Mouse (Mus musculus) limb, embryonic 10.5 days (tissue): ENCODE measurements around the gene Ndufb4. TPM values are rescaled to one million over a fixed set of nuclear protein-coding genes. Genes with fewer than 3 reads are reported as not detected.

ENCODE experiments used
- DNase-seq: peaks from one replicate; pipeline ENCODE4 v3.0.0-alpha.2; 2017; ENCODE audit warnings: low spot score
- H3K27ac ChIP-seq: fragments of 300-500 bp; sonication (generic); 2 replicates; pipeline ENCODE4 v1.5.1; 2016; ENCODE audit warnings: mild to moderate bottlenecking
- H3K27me3 ChIP-seq: fragments of 300-500 bp; sonication (generic); 2 replicates; pipeline ENCODE4 v1.6.1; 2016; ENCODE audit warnings: low read depth, mild to moderate bottlenecking; ENCODE audit not compliant: poor library complexity, severe bottlenecking
- H3K36me3 ChIP-seq: fragments of 300-500 bp; sonication (generic); 2 replicates; pipeline ENCODE4 v1.6.1; 2016; ENCODE audit warnings: mild to moderate bottlenecking, moderate library complexity
- H3K4me1 ChIP-seq: fragments of 300-500 bp; sonication (generic); 2 replicates; pipeline ENCODE4 v1.6.1; 2016
- H3K4me3 ChIP-seq: fragments of 300-500 bp; sonication (generic); 2 replicates; pipeline ENCODE4 v1.5.1; 2016; ENCODE audit warnings: mild to moderate bottlenecking, moderate library complexity
- H3K9me3 ChIP-seq: fragments of 300-500 bp; sonication (generic); replicated peaks from 2 replicates; pipeline ENCODE4 v1.6.1; 2016; ENCODE audit warnings: mild to moderate bottlenecking
- WGBS: fragments of 180-500 bp; shearing (Covaris S2); methylation state at CpG from one replicate; pipeline ENCODE4 v1.1.7; 2016; 5-methylcytosine and 5-hydroxymethylcytosine counted together
- polyA plus RNA-seq: library from polyadenylated mRNA; unstranded; fragments of >200 nt; fragmentation: Nextera tagmentation; extraction: Ambion mirVana; gene quantifications from 2 replicates; pipeline ENCODE4 v1.2.1, GENCODE M21; 2016

Gene Ndufb4
- polyA plus RNA-seq, 1 experiment from 2014 or later: 46.7 TPM

DNA sequence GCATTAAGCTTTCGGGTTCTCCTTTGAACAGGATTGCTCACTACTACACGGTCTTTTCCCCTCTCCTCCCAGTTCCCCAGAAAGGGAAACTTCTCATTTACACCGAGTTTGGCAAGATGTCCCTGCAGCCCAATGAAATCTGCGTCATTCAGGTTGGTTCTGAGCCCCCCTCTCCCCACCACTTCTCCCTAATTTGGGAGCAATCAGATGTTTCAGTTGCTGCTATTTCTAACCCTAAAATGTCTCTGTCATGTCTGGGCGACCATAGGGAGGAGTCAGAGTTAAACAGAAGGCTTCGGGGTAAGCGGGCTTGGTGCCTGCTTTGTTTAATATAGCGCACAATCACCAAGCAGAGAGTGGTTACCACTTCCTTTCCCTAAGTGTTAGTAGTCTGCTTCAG, 38.1 kb downstream of the Ndufb4 start:
- Histone ChIP-seq H3K9me3 (no peaks in the 10 kb centered on the region), H3K27me3 (no peaks in the 10 kb centered on the region), H3K27ac (no peak overlapping the region), H3K36me3 (no peaks in the 10 kb centered on the region), H3K4me1 (peaks cover 19% of the 10 kb centered on the region), H3K4me3 (no peak overlapping the region)
- no peak for DNase-seq
- WGBS: 86% methylated on average over 8 of the region's 8 CpGs

DNA sequence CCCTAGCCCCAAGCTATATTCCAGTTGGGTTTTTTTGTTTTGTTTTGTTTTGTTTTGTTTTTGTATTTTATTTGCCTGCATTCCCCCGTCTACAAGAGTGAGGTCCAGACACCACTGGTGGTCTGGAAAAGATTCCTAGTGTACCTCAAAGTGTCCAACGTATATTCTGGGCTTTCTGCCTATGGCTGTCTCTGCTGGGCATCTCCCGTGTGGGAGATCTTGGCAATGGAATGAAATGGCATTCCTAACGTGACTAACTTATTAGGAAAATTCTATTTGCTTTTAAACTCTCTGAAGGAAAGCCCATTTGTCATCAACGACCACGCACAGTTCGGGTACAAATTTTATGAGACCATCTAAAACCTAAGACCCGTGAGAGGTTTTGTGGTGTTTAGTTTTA, 38.8 kb downstream of the Ndufb4 start:
- Histone ChIP-seq H3K36me3 (no peaks in the 10 kb centered on the region), H3K9me3 (no peaks in the 10 kb centered on the region), H3K27ac (no peak overlapping the region), H3K27me3 (no peaks in the 10 kb centered on the region), H3K4me1 (peaks cover 19% of the 10 kb centered on the region), H3K4me3 (no peak overlapping the region)
- no peak for DNase-seq
- 77% methylated on average over 8 of the region's 8 CpGs for whole genome bisulfite sequencing

DNA sequence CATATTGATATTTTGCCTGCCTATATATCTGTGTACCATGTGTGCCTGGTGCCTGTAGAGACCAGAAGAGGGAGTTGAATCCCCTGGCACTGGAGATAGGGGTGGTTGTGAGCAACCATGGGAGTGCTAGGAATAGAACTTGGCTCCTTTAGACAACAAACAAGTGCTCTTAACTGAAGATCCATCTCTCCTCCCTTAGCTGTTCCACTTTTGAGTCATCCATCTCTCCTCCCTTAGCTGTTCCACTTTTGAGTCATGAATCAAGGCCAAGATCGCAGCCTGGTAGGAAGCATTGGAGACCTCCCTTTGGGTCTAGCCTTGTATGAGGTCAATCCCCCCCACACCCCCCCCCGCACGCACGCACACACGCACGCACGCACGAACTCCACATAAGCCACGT, 39.7 kb downstream of the Ndufb4 start:
- Histone ChIP-seq H3K36me3 (no peaks in the 10 kb centered on the region), H3K4me3 (no peak overlapping the region), H3K27me3 (no peaks in the 10 kb centered on the region), H3K4me1 (peaks cover 22% of the 10 kb centered on the region), H3K9me3 (no peaks in the 10 kb centered on the region), H3K27ac (peak overlapping the region; percentile 59; the same call in 1 of the 2 replicates)
- WGBS: 95% methylated on average over 9 of the region's 9 CpGs
- no peak for DNase-seq

DNA sequence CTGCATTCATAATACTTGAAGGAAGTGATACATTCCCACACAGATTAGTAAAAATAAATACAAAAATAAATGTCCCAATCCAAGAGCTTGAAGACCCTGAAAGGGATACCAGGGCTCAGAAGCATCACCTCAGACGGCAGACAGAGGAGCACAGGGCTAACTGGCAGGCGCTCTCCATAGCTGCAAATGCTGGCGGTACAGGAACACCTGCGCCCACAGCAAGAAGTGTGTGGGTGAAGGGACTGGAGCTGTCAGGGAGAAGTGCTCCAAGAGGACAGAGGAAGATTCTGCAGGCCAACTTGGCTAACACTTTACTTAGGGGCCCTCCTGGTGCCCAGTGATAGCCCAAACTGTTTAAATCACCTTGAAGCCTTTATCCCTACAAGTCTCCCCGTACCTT, 42.2 kb downstream of the Ndufb4 start:
- no peaks in the 10 kb centered on the region for H3K9me3 ChIP-seq
- no peaks in the 10 kb centered on the region for H3K27me3 ChIP-seq
- H3K27ac ChIP-seq: no peak overlapping the region
- no peak for DNase-seq
- no peaks in the 10 kb centered on the region for H3K36me3 ChIP-seq
- H3K4me3 ChIP-seq: no peak overlapping the region
- WGBS: 91% methylated on average over 5 of the region's 5 CpGs
- H3K4me1 ChIP-seq: peaks cover 15% of the 10 kb centered on the region; the same call in 1 of the 2 replicates

DNA sequence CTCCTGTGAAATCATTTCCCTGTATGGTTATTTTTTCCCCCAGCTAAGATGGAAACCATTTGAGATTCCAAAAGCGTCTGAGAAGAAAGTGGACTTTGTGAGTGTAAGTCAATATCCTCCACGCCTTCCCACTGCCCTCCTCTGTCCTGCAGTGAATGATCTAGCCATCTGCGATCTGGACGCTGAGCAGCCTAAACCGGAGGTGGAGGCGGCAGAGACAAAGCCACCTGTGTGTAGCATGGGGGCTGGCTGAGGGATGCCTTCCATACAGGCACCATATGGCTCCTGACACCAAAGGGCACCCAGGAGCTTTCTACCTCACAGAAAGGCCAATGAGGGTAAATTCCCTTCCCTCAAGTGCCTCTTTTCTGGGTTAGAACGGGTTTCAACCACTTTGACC, 43.2 kb downstream of the Ndufb4 start:
- peaks cover 15% of the 10 kb centered on the region; the same call in 1 of the 2 replicates for H3K4me1 ChIP-seq
- H3K27me3 ChIP-seq: no peaks in the 10 kb centered on the region
- H3K36me3 ChIP-seq: no peaks in the 10 kb centered on the region
- no peak overlapping the region for H3K27ac ChIP-seq
- H3K4me3 ChIP-seq: no peak overlapping the region
- 71% methylated on average over 7 of the region's 7 CpGs for WGBS
- no peaks in the 10 kb centered on the region for H3K9me3 ChIP-seq
- peak; percentile 39 for DNase-seq

DNA sequence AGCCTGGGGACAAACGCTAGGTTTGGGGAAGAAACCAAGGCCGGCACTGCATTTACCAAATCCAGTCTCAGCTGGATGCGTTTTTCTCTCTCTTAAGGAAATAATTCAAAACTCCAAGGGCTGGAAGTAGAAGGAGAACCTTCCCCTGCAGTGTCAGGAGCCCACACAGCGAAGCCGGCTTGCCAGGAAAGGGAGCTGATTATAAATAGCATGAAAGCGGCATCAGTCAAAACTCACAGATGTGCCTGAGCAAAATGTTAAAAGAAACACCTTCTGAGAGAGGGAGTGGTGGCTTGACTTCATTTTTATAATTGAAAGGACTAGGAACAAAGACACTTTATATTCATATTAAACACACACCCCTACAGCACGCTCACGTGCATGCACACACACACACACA, 43.9 kb downstream of the Ndufb4 start:
- 89% methylated on average over 8 of the region's 8 CpGs for WGBS
- H3K9me3 ChIP-seq: no peaks in the 10 kb centered on the region

DNA sequence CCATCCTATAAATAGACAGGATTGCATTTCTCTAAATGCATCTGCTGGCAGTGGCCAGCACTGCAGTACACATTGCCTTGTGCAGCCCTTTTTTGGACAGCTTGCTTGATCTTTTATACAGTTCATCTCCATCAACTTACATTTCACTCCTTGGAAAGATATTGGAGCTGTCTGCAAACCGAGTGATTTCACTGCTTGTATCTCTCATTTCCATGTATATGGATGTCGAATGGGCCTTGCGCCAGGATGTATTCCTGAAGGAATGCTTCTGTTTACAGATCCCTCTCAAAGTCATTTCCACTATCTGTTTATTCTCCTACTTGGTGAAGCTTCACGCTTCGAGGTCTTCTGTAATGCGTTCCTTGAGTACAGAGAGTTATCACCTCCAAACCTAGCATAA, 50.0 kb downstream of the Ndufb4 start:
- Histone ChIP-seq H3K27ac (no peak overlapping the region), H3K4me3 (no peak overlapping the region), H3K36me3 (no peaks in the 10 kb centered on the region), H3K9me3 (no peaks in the 10 kb centered on the region), H3K27me3 (no peaks in the 10 kb centered on the region), H3K4me1 (no peaks in the 10 kb centered on the region)
- WGBS: 92% methylated on average over 6 of the region's 6 CpGs
- DNase-seq: no peak

More for the DNA sequence above, 43.9 kb downstream of the Ndufb4 start:
- Histone ChIP-seq H3K27me3 (no peaks in the 10 kb centered on the region), H3K4me1 (peaks cover 9% of the 10 kb centered on the region; the same call in 1 of the 2 replicates), H3K4me3 (no peak overlapping the region), H3K36me3 (no peaks in the 10 kb centered on the region), H3K27ac (no peak overlapping the region)
- DNase-seq: no peak

DNA sequence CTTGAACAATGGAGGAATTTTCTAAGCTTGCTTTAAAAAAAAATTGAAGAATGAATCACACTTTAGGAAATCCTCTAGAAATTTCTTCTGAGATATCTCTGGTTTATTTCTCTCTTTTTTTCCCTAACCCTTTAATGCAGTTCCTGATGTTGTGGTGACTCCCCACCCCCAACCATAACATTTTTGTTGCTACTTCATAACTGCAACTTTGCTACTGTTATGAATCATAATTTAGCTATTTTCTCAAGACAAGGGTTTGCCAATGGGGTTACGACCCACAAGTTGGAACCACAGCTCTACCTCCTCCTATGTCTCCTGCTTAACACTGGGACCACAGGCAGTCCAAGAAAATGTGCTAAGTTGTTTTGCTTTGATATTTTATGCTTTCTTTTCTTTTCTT, 50.8 kb downstream of the Ndufb4 start:
- no peak overlapping the region for H3K27ac ChIP-seq
- H3K4me1 ChIP-seq: peaks cover 4% of the 10 kb centered on the region; the same call in 1 of the 2 replicates
- H3K4me3 ChIP-seq: no peak overlapping the region
- H3K27me3 ChIP-seq: no peaks in the 10 kb centered on the region
- DNase-seq: no peak
- no peaks in the 10 kb centered on the region for H3K36me3 ChIP-seq
- no peaks in the 10 kb centered on the region for H3K9me3 ChIP-seq
- 93% methylated on average over 1 of the region's 1 CpGs for WGBS

DNA sequence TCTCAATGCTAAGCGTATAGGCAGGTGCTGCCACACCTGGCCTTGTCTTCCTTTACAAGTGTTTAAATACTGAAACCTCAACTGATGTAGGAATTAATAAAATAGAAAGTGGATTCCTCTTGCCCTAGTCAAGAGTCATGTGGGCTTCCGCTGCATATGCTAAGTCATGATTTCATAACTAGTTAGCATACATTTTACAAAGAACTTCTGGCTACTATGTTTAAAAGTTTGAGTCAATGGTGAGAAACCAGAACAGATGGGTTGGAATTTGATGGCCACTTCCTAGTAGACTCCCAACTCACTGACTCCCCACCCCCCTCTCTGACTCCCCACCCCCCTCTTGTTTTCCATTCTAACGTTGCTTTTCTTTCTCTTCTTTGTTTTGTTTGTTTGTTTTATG, 54.9 kb downstream of the Ndufb4 start:
- Histone ChIP-seq H3K27ac (no peak overlapping the region), H3K4me1 (peaks cover 4% of the 10 kb centered on the region; the same call in 1 of the 2 replicates), H3K36me3 (no peaks in the 10 kb centered on the region), H3K27me3 (no peaks in the 10 kb centered on the region), H3K9me3 (no peaks in the 10 kb centered on the region), H3K4me3 (no peak overlapping the region)
- WGBS: 79% methylated on average over 3 of the region's 3 CpGs
- no peak for DNase-seq

DNA sequence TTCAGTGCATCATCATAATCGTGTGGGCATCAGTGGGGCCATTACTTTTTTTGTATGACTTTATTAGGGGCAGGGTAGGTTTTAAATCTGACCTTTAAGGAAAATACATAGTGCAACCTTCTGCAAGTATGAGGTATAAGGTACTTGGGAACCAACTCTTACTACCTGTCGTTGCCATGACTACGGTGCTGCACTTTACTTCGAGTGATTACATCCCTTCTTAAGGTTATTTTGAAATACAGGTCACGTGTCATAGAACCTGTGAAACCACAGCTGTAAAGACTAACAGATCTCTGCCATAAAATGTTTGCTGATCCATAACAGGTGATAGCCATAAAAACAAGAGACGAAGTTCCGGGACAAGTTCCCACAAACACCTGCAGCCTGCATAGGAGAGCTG, 55.8 kb downstream of the Ndufb4 start:
- Histone ChIP-seq H3K9me3 (no peaks in the 10 kb centered on the region), H3K4me1 (peaks cover 4% of the 10 kb centered on the region; the same call in 1 of the 2 replicates), H3K27ac (no peak overlapping the region), H3K4me3 (no peak overlapping the region), H3K27me3 (no peaks in the 10 kb centered on the region), H3K36me3 (no peaks in the 10 kb centered on the region)
- no peak for DNase-seq
- 85% methylated on average over 7 of the region's 7 CpGs for WGBS

DNA sequence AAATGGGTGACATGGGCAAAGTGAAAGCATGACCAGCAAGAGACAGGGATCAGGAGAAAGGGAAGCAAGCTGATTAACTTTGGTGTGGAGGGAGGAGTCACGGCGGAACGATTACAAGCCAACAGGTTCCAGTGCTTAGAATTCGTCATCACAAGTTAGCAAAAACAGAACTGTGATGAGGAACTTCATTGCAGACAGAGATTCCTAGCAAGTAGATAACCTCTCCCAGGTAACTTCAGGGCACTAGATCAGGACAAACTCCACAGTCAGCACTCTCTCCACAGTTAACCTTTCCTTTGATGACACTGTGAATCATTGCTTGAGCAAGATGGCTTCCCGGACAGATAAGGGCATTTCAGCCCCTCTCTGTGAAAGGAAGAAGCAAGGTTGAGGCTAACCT, 56.8 kb downstream of the Ndufb4 start:
- Histone ChIP-seq H3K9me3 (no peaks in the 10 kb centered on the region), H3K4me3 (no peak overlapping the region), H3K27ac (no peak overlapping the region), H3K36me3 (no peaks in the 10 kb centered on the region), H3K4me1 (peaks cover 4% of the 10 kb centered on the region; the same call in 1 of the 2 replicates), H3K27me3 (no peaks in the 10 kb centered on the region)
- WGBS: 79% methylated on average over 5 of the region's 5 CpGs
- no peak for DNase-seq

Other genes with a start within 250 kb of the Ndufb4 start
- 45.0 and 48.1 TPM in 2 replicates for gene Gtf2e1, start 114.7 kb downstream of the Ndufb4 start, polyA plus RNA-seq
- gene Rabl3, start 114.6 kb downstream of the Ndufb4 start, polyA plus RNA-seq: 38.9 and 39.4 TPM in 2 replicates
- 0.25 and 0.28 TPM in 2 replicates for gene Hgd, start 74.3 kb downstream of the Ndufb4 start, polyA plus RNA-seq
- 160 and 215 TPM in 2 replicates for gene Fstl1, start 122.4 kb upstream of the Ndufb4 start, polyA plus RNA-seq
- not detected in 2 replicates for gene Gm36028, start 206.7 kb upstream of the Ndufb4 start, polyA plus RNA-seq
- gene Lrrc58, start 213.9 kb upstream of the Ndufb4 start, polyA plus RNA-seq: 66.3 and 67.8 TPM in 2 replicates